8 mouse cellular contexts compared by ENCODE assay signal in the genomic region with DNA sequence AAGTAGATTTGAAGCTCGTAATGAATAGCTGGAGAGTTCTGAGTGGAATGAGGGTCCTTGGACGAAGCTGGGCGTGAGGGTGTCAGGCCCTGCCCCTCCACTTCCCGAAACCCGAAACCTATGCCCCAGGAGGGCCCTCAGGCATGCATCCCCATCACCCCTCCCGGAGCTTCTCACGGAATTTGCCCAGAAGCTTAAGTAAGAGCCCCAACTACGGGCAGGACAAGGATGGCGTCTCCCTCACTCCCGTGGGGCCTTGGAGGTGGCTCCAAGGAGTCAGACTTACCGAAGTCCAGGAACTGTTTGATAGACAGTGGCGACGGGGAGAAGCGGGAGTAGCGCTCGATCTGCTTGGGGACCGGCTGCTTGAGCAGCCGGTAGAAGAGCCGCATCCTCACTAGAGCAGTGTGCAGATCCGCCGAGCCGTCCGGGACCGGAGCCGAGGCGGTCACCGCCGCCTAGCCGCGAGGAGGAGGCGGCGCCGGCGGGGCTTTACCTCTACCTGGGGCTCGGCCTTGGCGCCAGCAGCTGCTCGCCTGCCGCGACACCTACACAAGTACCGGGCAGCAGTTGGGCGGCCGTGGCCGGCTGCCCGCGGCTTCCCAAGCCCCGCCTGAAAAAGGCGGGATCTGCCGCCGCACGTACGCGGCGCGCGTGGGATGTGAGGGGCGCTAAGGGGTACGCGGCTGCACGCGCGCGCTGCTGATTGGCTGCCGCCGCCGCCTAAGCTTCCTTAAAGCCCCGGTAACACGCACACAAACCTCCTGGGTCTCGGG. TPM values are rescaled to one million over a fixed set of nuclear protein-coding genes. Genes with fewer than 3 reads are reported as not detected.
DNase-seq lines count a peak whose midpoint lies in the region; ATAC-seq lines count a peak whose summit lies in the region.

A gene (minus strand): TSS at position 641 of the 776 bp plus-strand sequence.

- H3K4me1 ChIP-seq in embryonic facial prominence, embryonic 13.5 days = peaks cover 8% of the 10 kb centered on the region; the same call in 1 of the 2 replicates
- peaks cover 9% of the 10 kb centered on the region for H3K4me1 ChIP-seq in limb, embryonic 13.5 days
- H3K4me1 ChIP-seq in midbrain, embryonic 16.5 days (ENCODE audit: control insufficient read depth, insufficient read depth, low read length) = peaks cover 2% of the 10 kb centered on the region; the same call in 1 of the 2 replicates

- peak within 1 kb of the TSS; percentile 58 for H3K4me2 ChIP-seq in embryonic facial prominence, embryonic 13.5 days
- peak within 1 kb of the TSS; percentile 63 for H3K4me2 ChIP-seq in limb, embryonic 13.5 days (replicated peaks)
- H3K4me2 ChIP-seq in midbrain, embryonic 16.5 days (ENCODE audit: low read length) = peak within 1 kb of the TSS; percentile 69

- H3K9ac ChIP-seq in embryonic facial prominence, embryonic 13.5 days = peak within 1 kb of the TSS; percentile 74
- H3K9ac ChIP-seq in limb, embryonic 13.5 days = peak within 1 kb of the TSS; percentile 72
- peak within 1 kb of the TSS; percentile 75 for H3K9ac ChIP-seq in midbrain, embryonic 16.5 days (ENCODE audit: low read depth, low read length)

- peak; percentile 94 for ATAC-seq in embryonic facial prominence, embryonic 13.5 days (ENCODE audit: insufficient number of reproducible peaks, insufficient read depth, low FRiP score, low TSS enrichment, low read depth)
- peak; percentile 97 for ATAC-seq in limb, embryonic 13.5 days (ENCODE audit: low FRiP score, low read depth)
- ATAC-seq in midbrain, embryonic 16.5 days = peak; percentile 99

- peak within 1 kb of the TSS; percentile 85 for H3K27ac ChIP-seq in embryonic facial prominence, embryonic 13.5 days
- peak within 1 kb of the TSS; percentile 90 for H3K27ac ChIP-seq in limb, embryonic 13.5 days
- H3K27ac ChIP-seq in midbrain, embryonic 16.5 days (ENCODE audit: low read length) = peak within 1 kb of the TSS; percentile 76

- peak within 1 kb of the TSS; percentile 57 for H3K4me3 ChIP-seq in embryonic facial prominence, embryonic 13.5 days
- H3K4me3 ChIP-seq in limb, embryonic 13.5 days = peak within 1 kb of the TSS; percentile 59
- H3K4me3 ChIP-seq in midbrain, embryonic 16.5 days (ENCODE audit: low read depth, low read length) = peak within 1 kb of the TSS; percentile 57

- 24% methylated on average over 62 of the region's 68 CpGs for WGBS in embryonic facial prominence, embryonic 13.5 days
- 19% methylated on average over 52 of the region's 68 CpGs for WGBS in limb, embryonic 13.5 days
- WGBS in midbrain, embryonic 16.5 days = 27% methylated on average over 52 of the region's 68 CpGs

- H3K27me3 ChIP-seq in embryonic facial prominence, embryonic 13.5 days = no peaks in the 10 kb centered on the region
- H3K27me3 ChIP-seq in limb, embryonic 13.5 days = 0 out of 2 replicates have a peak, but pooled peaks cover 7% of the 10 kb centered on the region
- H3K27me3 ChIP-seq in midbrain, embryonic 16.5 days (ENCODE audit: control insufficient read depth, insufficient read depth, low read depth, low read length) = no peaks in the 10 kb centered on the region; the same call in 1 of the 2 replicates

- no peaks in the 10 kb centered on the region for H3K9me3 ChIP-seq in embryonic facial prominence, embryonic 13.5 days
- H3K9me3 ChIP-seq in limb, embryonic 13.5 days = no peaks in the 10 kb centered on the region
- H3K9me3 ChIP-seq in midbrain, embryonic 16.5 days (replicated peaks; ENCODE audit: control insufficient read depth, low read length, poor library complexity, severe bottlenecking) = no peaks in the 10 kb centered on the region; the same call in 1 of the 2 replicates

- no peaks in the 10 kb centered on the region for H3K36me3 ChIP-seq in embryonic facial prominence, embryonic 13.5 days
- no peaks in the 10 kb centered on the region for H3K36me3 ChIP-seq in limb, embryonic 13.5 days
- no peaks in the 10 kb centered on the region for H3K36me3 ChIP-seq in midbrain, embryonic 16.5 days (ENCODE audit: control insufficient read depth, insufficient read depth, low read length)

- DNase-seq in 3134 (ENCODE audit: extremely low read depth, insufficient read length, low spot score) = peak; percentile 96
- peak; percentile 75 to 82 for DNase-seq in adrenal gland, postnatal 36 days
- peak; percentile 70 to 82 for DNase-seq in heart, adult 18-20 months
- DNase-seq in kidney, adult 8-10 months = peak; percentile 73 to 79
- DNase-seq in spleen, postnatal 10 days (ENCODE audit: low spot score in 2 of 2) = peak; percentile 54 to 74

RNA-seq across cellular contexts. Expression of the gene that starts here (rescaled TPM):
- 10 to 100 TPM; 13.0 to 19.3 TPM for total RNA-seq in adrenal gland, postnatal 36 days (2021)
- polyA plus RNA-seq in embryonic facial prominence, embryonic 13.5 days (2015; fragmentation: Nextera tagmentation; extraction: Ambion mirVana) = 58.8 and 63.3 TPM in 2 replicates
- 1 to 10 TPM; 2.6 to 4.0 TPM for total RNA-seq in heart, adult 18-20 months (2021)
- polyA plus RNA-seq in limb, embryonic 13.5 days (2015; fragmentation: Nextera tagmentation; extraction: Ambion mirVana) = 68.3 and 70.8 TPM in 2 replicates
- 17.9 and 20.7 TPM in 2 replicates for polyA plus RNA-seq in midbrain, embryonic 16.5 days (2015; fragmentation: Nextera tagmentation; extraction: Ambion mirVana)

Comparison
In these comparisons a context has a peak if more than half of its experiments do, and no peak if none do; other contexts are left out.
1. Peak in every context shown above with its lines: DNase-seq, ATAC-seq, H3K4me3 ChIP-seq and H3K27ac ChIP-seq.